Mouse (Mus musculus) ES-Bruce4 (cell line): ENCODE measurements at regions not wholly inside any gene's neighbourhood (a gene's known extent, or its start where the extent isn't known, plus 50 kb on each side); places are given as distances from the start of the nearest gene placed in this dataset.

Experiments
- H3K27ac ChIP-seq: 2 replicates; pipeline ENCODE4 v1.5.1; 2012; ENCODE audit warnings: low read length, inconsistent platforms; ENCODE audit not compliant: insufficient read depth
- H3K27me3 ChIP-seq: 2 replicates; pipeline ENCODE4 v1.6.1; 2012; ENCODE audit warnings: mild to moderate bottlenecking, low read length, inconsistent platforms; ENCODE audit not compliant: control insufficient read depth, poor library complexity, insufficient read depth, severe bottlenecking
- H3K36me3 ChIP-seq: 2 replicates; pipeline ENCODE4 v1.6.1; 2012; ENCODE audit warnings: inconsistent platforms, mild to moderate bottlenecking, low read length, moderate library complexity; ENCODE audit not compliant: control insufficient read depth, poor library complexity, insufficient read depth, severe bottlenecking
- H3K4me1 ChIP-seq: one replicate; pipeline ENCODE4 v1.8.1; 2011; ENCODE audit warnings: low read length; ENCODE audit not compliant: control insufficient read depth, insufficient read depth
- H3K4me3 ChIP-seq: 2 replicates; pipeline ENCODE4 v1.5.1; 2011; ENCODE audit warnings: low read depth, mild to moderate bottlenecking, low read length
- H3K9ac ChIP-seq: 2 replicates; pipeline ENCODE4 v1.6.1; 2012; ENCODE audit warnings: low read depth, mild to moderate bottlenecking, inconsistent platforms; ENCODE audit not compliant: poor library complexity, severe bottlenecking
- H3K9me3 ChIP-seq: replicated peaks from 2 replicates; pipeline ENCODE4 v1.6.1; 2012; ENCODE audit warnings: mild to moderate bottlenecking, low read length, inconsistent platforms; ENCODE audit not compliant: control insufficient read depth, poor library complexity, insufficient read depth, severe bottlenecking
- CTCF ChIP-seq: IDR thresholded peaks from one replicate; pipeline ENCODE4 v1.8.1; 2011; ENCODE audit warnings: low read depth, low read length
- EP300 ChIP-seq: IDR thresholded peaks from 2 replicates; pipeline ENCODE4 v1.6.1; 2011; ENCODE audit warnings: low read depth, low read length; ENCODE audit not compliant: insufficient read depth
- POLR2A ChIP-seq: IDR thresholded peaks from one replicate; pipeline ENCODE4 v1.8.1; 2011; ENCODE audit warnings: low read length; ENCODE audit not compliant: insufficient read depth

DNA sequence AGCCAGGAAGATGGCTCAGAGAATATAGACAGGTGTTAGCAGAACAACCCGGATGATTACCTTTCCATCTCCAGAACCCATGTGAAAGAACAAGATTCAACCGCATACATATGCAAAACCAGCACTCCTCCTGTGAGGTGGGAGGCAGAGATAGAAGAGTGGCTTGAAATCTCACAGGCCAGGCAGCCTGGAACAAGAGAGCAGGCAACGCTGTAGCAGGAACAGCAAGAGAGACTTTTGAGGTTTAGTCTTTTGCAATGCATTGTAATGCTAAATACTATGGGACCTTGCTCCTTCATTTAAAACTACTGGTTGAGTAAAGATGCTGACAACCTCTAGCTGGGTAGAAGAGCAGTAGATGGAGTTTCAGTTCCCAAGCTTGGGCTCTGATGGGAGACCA is 193.5 kb upstream of the Tll1 start:
- TF ChIP-seq EP300 (no peak), CTCF (no peak), POLR2A (no peak)
- Histone ChIP-seq H3K4me1 (peaks cover 2% of the 10 kb centered on the region), H3K9me3 (no peaks in the 10 kb centered on the region), H3K27ac (no peak overlapping the region), H3K36me3 (no peaks in the 10 kb centered on the region), H3K9ac (no peak overlapping the region), H3K4me3 (no peak overlapping the region), H3K27me3 (no peaks in the 10 kb centered on the region)

GRCm38 (mm10) chr8:64397876-64398275 is 191.8 kb upstream of the Tll1 start:
- H3K4me1 ChIP-seq: peaks cover 2% of the 10 kb centered on the region
- H3K9me3 ChIP-seq: no peaks in the 10 kb centered on the region
- H3K4me3 ChIP-seq: no peak overlapping the region
- H3K36me3 ChIP-seq: no peaks in the 10 kb centered on the region
- H3K27ac ChIP-seq: no peak overlapping the region
- TF ChIP-seq EP300: no peak
- TF ChIP-seq POLR2A: no peak
- no peak for TF ChIP-seq CTCF
- no peak overlapping the region for H3K9ac ChIP-seq
- no peaks in the 10 kb centered on the region for H3K27me3 ChIP-seq

DNA sequence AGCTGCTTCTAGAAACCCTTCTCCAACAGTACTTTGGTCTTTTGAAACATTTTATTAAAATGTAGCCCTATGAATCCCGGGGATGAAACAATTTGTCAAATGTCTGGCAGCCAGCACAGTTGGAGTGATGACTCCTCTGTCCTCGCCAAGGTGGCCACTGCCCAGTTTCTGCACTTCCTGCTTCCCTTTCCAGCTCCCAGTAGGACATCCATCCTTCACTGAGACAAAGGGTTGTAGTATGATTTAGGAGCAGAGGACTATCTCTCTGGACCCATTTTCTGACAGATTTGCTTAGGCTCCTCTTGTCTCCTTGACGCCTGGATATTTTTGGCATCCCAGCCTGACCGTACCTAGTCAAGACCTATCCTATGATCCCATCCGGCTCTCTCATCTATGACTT is 189.7 kb upstream of the Tll1 start:
- Histone ChIP-seq H3K9me3 (no peaks in the 10 kb centered on the region), H3K4me1 (peaks cover 2% of the 10 kb centered on the region), H3K27ac (no peak overlapping the region), H3K9ac (no peak overlapping the region), H3K4me3 (no peak overlapping the region), H3K36me3 (no peaks in the 10 kb centered on the region), H3K27me3 (no peaks in the 10 kb centered on the region)
- no peak for TF ChIP-seq EP300
- no peak for TF ChIP-seq CTCF
- TF ChIP-seq POLR2A: no peak

DNA sequence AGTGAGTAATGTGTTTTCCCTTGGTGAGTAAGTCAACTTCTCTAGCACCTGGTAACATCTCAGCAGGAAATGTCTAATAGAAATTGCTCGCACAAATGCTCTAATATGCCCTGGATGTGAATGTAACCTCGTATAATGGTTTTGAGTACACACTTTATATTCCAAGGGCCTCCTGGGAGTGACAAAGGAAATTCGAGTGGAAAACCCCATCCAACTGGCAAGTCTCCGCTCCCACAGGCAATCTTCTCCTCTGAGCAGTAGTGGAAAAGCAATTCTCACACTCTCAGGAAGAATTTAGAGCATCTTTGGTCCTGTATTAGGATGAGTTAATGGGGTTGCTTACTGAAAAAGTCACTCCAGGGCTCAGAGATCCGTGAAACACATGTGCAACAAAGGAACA is 183.4 kb upstream of the Tll1 start:
- no peak overlapping the region for H3K27ac ChIP-seq
- H3K9me3 ChIP-seq: no peaks in the 10 kb centered on the region
- H3K4me1 ChIP-seq: no peaks in the 10 kb centered on the region
- H3K36me3 ChIP-seq: no peaks in the 10 kb centered on the region
- H3K4me3 ChIP-seq: no peak overlapping the region
- TF ChIP-seq EP300: no peak
- TF ChIP-seq POLR2A: no peak
- H3K9ac ChIP-seq: no peak overlapping the region
- no peaks in the 10 kb centered on the region for H3K27me3 ChIP-seq

DNA sequence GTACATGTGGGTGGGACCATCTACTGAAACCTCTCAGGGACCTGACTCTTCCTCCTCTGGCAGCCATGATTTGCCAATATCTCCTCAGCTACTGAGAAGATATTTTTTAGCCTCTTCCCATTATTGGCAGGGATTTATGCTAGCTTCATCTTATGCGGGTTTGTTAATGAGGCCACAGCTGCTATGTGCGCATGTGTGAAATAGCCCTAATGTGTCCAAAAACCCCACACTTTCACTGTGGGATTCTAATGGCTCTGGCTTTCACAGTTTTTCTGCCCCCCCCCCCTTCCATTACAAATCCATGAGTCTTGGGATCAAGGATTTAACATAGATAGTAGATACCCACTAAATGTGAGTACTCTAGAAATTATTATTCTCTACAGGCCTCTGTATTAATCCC is 182.2 kb upstream of the Tll1 start:
- no peak overlapping the region for H3K27ac ChIP-seq
- no peak overlapping the region for H3K4me3 ChIP-seq
- no peak overlapping the region for H3K9ac ChIP-seq
- H3K4me1 ChIP-seq: no peaks in the 10 kb centered on the region
- TF ChIP-seq EP300: no peak
- no peak for TF ChIP-seq CTCF
- no peak for TF ChIP-seq POLR2A
- no peaks in the 10 kb centered on the region for H3K27me3 ChIP-seq
- no peaks in the 10 kb centered on the region for H3K36me3 ChIP-seq
- H3K9me3 ChIP-seq: no peaks in the 10 kb centered on the region

- Histone ChIP-seq H3K4me1 (no peaks in the 10 kb centered on the region), H3K9me3 (no peaks in the 10 kb centered on the region; the same call in 1 of the 2 replicates), H3K4me3 (no peak overlapping the region), H3K9ac (no peak overlapping the region), H3K27me3 (no peaks in the 10 kb centered on the region), H3K36me3 (no peaks in the 10 kb centered on the region), H3K27ac (no peak overlapping the region)
- TF ChIP-seq EP300 (no peak), POLR2A (no peak), CTCF (no peak)
Measured at GRCm38 (mm10) chr8:64379732-64380349, 173.8 kb upstream of the Tll1 start.
